Mouse (Mus musculus) forebrain, embryonic 16.5 days (tissue): ENCODE results near the gene Samd1. TPM values are rescaled to one million over a fixed set of nuclear protein-coding genes. Genes with fewer than 3 reads are reported as not detected.
"Not testable (repeated sequence)": the region's sequence is repeated elsewhere in the genome, so short reads cannot be mapped to it uniquely, and the experiment has no call there.

Experiments
- ATAC-seq: fragments of 200-750 bp; cut with Nextera tagmentation; 2 replicates; pipeline ENCODE4 v1.8.0; 2017; ENCODE audit warnings: mild to moderate bottlenecking, moderate library complexity
- H3K27ac ChIP-seq: fragments of 300-500 bp; sonication (generic); 2 replicates; pipeline ENCODE4 v1.5.1; 2014; ENCODE audit warnings: low read length, control low read depth
- H3K27me3 ChIP-seq: fragments of 300-500 bp; sonication (generic); replicated peaks from 2 replicates; pipeline ENCODE4 v1.6.1; 2014; ENCODE audit warnings: low read length; ENCODE audit not compliant: control insufficient read depth, insufficient read depth
- H3K36me3 ChIP-seq: fragments of 300-500 bp; sonication (generic); 2 replicates; pipeline ENCODE4 v1.6.1; 2014; ENCODE audit not compliant: control insufficient read depth, insufficient read depth
- H3K4me1 ChIP-seq: fragments of 300-500 bp; sonication (generic); replicated peaks from 2 replicates; pipeline ENCODE4 v1.6.1; 2014; ENCODE audit warnings: low read length; ENCODE audit not compliant: control insufficient read depth, insufficient read depth
- H3K4me2 ChIP-seq: fragments of 300-500 bp; sonication (generic); 2 replicates; pipeline ENCODE4 v1.6.1; 2014; ENCODE audit warnings: mild to moderate bottlenecking, low read length, control low read depth
- H3K4me3 ChIP-seq: fragments of 300-500 bp; sonication (generic); replicated peaks from 2 replicates; pipeline ENCODE4 v1.5.1; 2014; ENCODE audit warnings: mild to moderate bottlenecking, low read length, control low read depth
- H3K9ac ChIP-seq: fragments of 300-500 bp; sonication (generic); replicated peaks from 2 replicates; pipeline ENCODE4 v1.6.1; 2014; ENCODE audit warnings: low read depth, low read length, control low read depth
- H3K9me3 ChIP-seq: fragments of 300-500 bp; sonication (generic); 2 replicates; pipeline ENCODE4 v1.6.1; 2016; ENCODE audit warnings: low read length; ENCODE audit not compliant: control insufficient read depth
- WGBS: fragments of 180-500 bp; shearing (Covaris S2); extraction: QIAGEN DNeasy Blood & Tissue Kit; methylation state at CpG from one replicate; pipeline ENCODE4 v1.1.7; 2014; 5-methylcytosine and 5-hydroxymethylcytosine counted together
- polyA plus RNA-seq: library from polyadenylated mRNA; unstranded; fragments of >200 nt; fragmentation: Nextera tagmentation; extraction: Ambion mirVana; gene quantifications from 2 replicates; pipeline ENCODE4 v1.2.1, GENCODE M21; 2015

The Samd1 gene
- polyA plus RNA-seq, 1 experiment from 2014 or later: 9.7 TPM

GRCm38 (mm10) chr8:83980845-83981244 is 16.6 kb upstream of the Samd1 start:
- peaks cover 26% of the 10 kb centered on the region for H3K36me3 ChIP-seq

GRCm38 (mm10) chr8:83981533-83981932 is 15.9 kb upstream of the Samd1 start:
- Histone ChIP-seq H3K4me1 (peaks cover 6% of the 10 kb centered on the region), H3K36me3 (peaks cover 33% of the 10 kb centered on the region), H3K4me3 (no peak overlapping the region), H3K4me2 (no peak overlapping the region), H3K9me3 (no peaks in the 10 kb centered on the region), H3K9ac (no peak overlapping the region), H3K27me3 (no peaks in the 10 kb centered on the region), H3K27ac (no peak overlapping the region)
- WGBS: 91% methylated on average over 7 of the region's 7 CpGs
- ATAC-seq: no peak

More at GRCm38 (mm10) chr8:83980845-83981244, 16.6 kb upstream of the Samd1 start:
- H3K4me1 ChIP-seq: peaks cover 6% of the 10 kb centered on the region
- 80% methylated on average over 8 of the region's 8 CpGs for WGBS
- no peaks in the 10 kb centered on the region for H3K9me3 ChIP-seq
- no peak overlapping the region for H3K4me3 ChIP-seq
- H3K9ac ChIP-seq: no peak overlapping the region
- no peak overlapping the region for H3K27ac ChIP-seq
- no peak overlapping the region for H3K4me2 ChIP-seq
- H3K27me3 ChIP-seq: no peaks in the 10 kb centered on the region
- no peak for ATAC-seq

GRCm38 (mm10) chr8:83982449-83982848 is 15.0 kb upstream of the Samd1 start:
- Histone ChIP-seq H3K27me3 (no peaks in the 10 kb centered on the region), H3K4me1 (peaks cover 6% of the 10 kb centered on the region), H3K9ac (no peak overlapping the region), H3K4me2 (no peak overlapping the region), H3K9me3 (no peaks in the 10 kb centered on the region), H3K4me3 (no peak overlapping the region), H3K36me3 (peaks cover 40% of the 10 kb centered on the region), H3K27ac (no peak overlapping the region)
- ATAC-seq: no peak
- WGBS: 97% methylated on average over 4 of the region's 4 CpGs

- not testable (repeated sequence) for ATAC-seq, H3K4me2 ChIP-seq, H3K4me1 ChIP-seq, H3K9me3 ChIP-seq, H3K4me3 ChIP-seq, H3K27ac ChIP-seq, H3K27me3 ChIP-seq, H3K9ac ChIP-seq
- peaks cover 40% of the 10 kb centered on the region for H3K36me3 ChIP-seq
- WGBS: 87% methylated on average over 2 of the region's 2 CpGs
Measured at GRCm38 (mm10) chr8:83983222-83983621, 14.2 kb upstream of the Samd1 start.

- no peaks in the 10 kb centered on the region for H3K9me3 ChIP-seq
- no peak overlapping the region for H3K4me2 ChIP-seq
- H3K27ac ChIP-seq: no peak overlapping the region
- H3K27me3 ChIP-seq: no peaks in the 10 kb centered on the region
- no peak overlapping the region for H3K9ac ChIP-seq
- H3K4me1 ChIP-seq: no peaks in the 10 kb centered on the region
- no peak for ATAC-seq
- H3K4me3 ChIP-seq: no peak overlapping the region
- H3K36me3 ChIP-seq: peaks cover 33% of the 10 kb centered on the region
- 87% methylated on average over 7 of the region's 7 CpGs for WGBS
Measured at GRCm38 (mm10) chr8:83989243-83989642, 8.2 kb upstream of the Samd1 start.

GRCm38 (mm10) chr8:83990170-83990569 is 7.3 kb upstream of the Samd1 start:
- Histone ChIP-seq H3K4me1 (no peaks in the 10 kb centered on the region), H3K4me3 (no peak overlapping the region), H3K27me3 (no peaks in the 10 kb centered on the region), H3K9me3 (no peaks in the 10 kb centered on the region), H3K27ac (no peak overlapping the region), H3K4me2 (no peak overlapping the region), H3K36me3 (peaks cover 31% of the 10 kb centered on the region), H3K9ac (no peak overlapping the region)
- WGBS: 95% methylated on average over 14 of the region's 14 CpGs
- no peak for ATAC-seq

- 94% methylated on average over 2 of the region's 2 CpGs for WGBS
- H3K36me3 ChIP-seq: peaks cover 13% of the 10 kb centered on the region
- H3K4me3 ChIP-seq: no peak overlapping the region
- no peak overlapping the region for H3K9ac ChIP-seq
- H3K27me3 ChIP-seq: no peaks in the 10 kb centered on the region
- H3K4me2 ChIP-seq: no peak overlapping the region
- ATAC-seq: no peak
- peaks cover 6% of the 10 kb centered on the region; the same call in 1 of the 2 replicates for H3K4me1 ChIP-seq
- H3K27ac ChIP-seq: no peak overlapping the region
- no peaks in the 10 kb centered on the region for H3K9me3 ChIP-seq
Measured at GRCm38 (mm10) chr8:83992488-83992887, 5.0 kb upstream of the Samd1 start.

- 94% methylated on average over 3 of the region's 3 CpGs for WGBS
- Histone ChIP-seq H3K4me2 (no peak overlapping the region), H3K27me3 (no peaks in the 10 kb centered on the region), H3K9me3 (no peaks in the 10 kb centered on the region), H3K9ac (no peak overlapping the region), H3K27ac (no peak overlapping the region), H3K36me3 (peaks cover 13% of the 10 kb centered on the region), H3K4me1 (peaks cover 13% of the 10 kb centered on the region), H3K4me3 (no peak overlapping the region)
- no peak for ATAC-seq
Measured at GRCm38 (mm10) chr8:83994030-83994429, 3.4 kb upstream of the Samd1 start.

- H3K4me1 ChIP-seq: peaks cover 19% of the 10 kb centered on the region
- 10% methylated on average over 12 of the region's 12 CpGs for WGBS
- H3K27ac ChIP-seq: no peak overlapping the region
- H3K4me2 ChIP-seq: peak overlapping the region; percentile 86; the same call in 1 of the 2 replicates
- H3K27me3 ChIP-seq: peaks cover 2% of the 10 kb centered on the region; the same call in 1 of the 2 replicates
- peak overlapping the region; percentile 70; the same call in 1 of the 2 replicates for H3K4me3 ChIP-seq
- peaks cover 10% of the 10 kb centered on the region for H3K36me3 ChIP-seq
- no peaks in the 10 kb centered on the region for H3K9me3 ChIP-seq
- no peak overlapping the region for H3K9ac ChIP-seq
- no peak for ATAC-seq
Measured at GRCm38 (mm10) chr8:83995973-83996372, 1.5 kb upstream of the Samd1 start.
